Mouse (Mus musculus): ENCODE data around the gene 4933409G03Rik. TPM values are rescaled to one million over a fixed set of nuclear protein-coding genes. Genes with fewer than 3 reads are reported as not detected.
"Not testable (repeated sequence)": the region's sequence is repeated elsewhere in the genome, so short reads cannot be mapped to it uniquely, and the experiment has no call there.

Gene 4933409G03Rik
- total RNA-seq (2021) = not detected
- long read RNA-seq, experiment 1 = 0 reads
- long read RNA-seq, experiment 2 = 0 reads

GRCm38 (mm10) chr2:68582113-68582512, at the start of gene 4933409G03Rik:
4933409G03Rik (plus strand) TSS chr2:68582413.
- DNase-seq (ENCODE audit: low spot score in 2 of 2) = no peak

GRCm38 (mm10) chr2:68544190-68544589, 38.0 kb upstream of the 4933409G03Rik start:
- DNase-seq (ENCODE audit: low spot score in 2 of 2) = no peak

- DNase-seq (ENCODE audit: low spot score in 2 of 2) = no peak
Measured at GRCm38 (mm10) chr2:68560821-68561220, 21.4 kb upstream of the 4933409G03Rik start.

- DNase-seq (ENCODE audit: low spot score in 2 of 2) = no peak
Measured at GRCm38 (mm10) chr2:68563331-68563730, 18.9 kb upstream of the 4933409G03Rik start.

GRCm38 (mm10) chr2:68568361-68568760, 13.9 kb upstream of the 4933409G03Rik start:
- DNase-seq (ENCODE audit: low spot score in 2 of 2) = no peak

GRCm38 (mm10) chr2:68572340-68572739, 9.9 kb upstream of the 4933409G03Rik start:
- DNase-seq (ENCODE audit: low spot score in 2 of 2) = no peak

- no peak for DNase-seq (ENCODE audit: low spot score in 2 of 2)
Measured at GRCm38 (mm10) chr2:68592765-68593164, 10.6 kb downstream of the 4933409G03Rik start.

- DNase-seq (ENCODE audit: low spot score in 2 of 2) = not testable (repeated sequence)
Measured at GRCm38 (mm10) chr2:68656186-68656585, 74.0 kb downstream of the 4933409G03Rik start, which contains the start of gene 4932414N04Rik. 4932414N04Rik (plus strand) TSS chr2:68656486.

Other genes with a start within 250 kb of the 4933409G03Rik start
- gene Stk39, start 110.1 kb upstream of the 4933409G03Rik start, total RNA-seq (2021) = 10 to 100 TPM; 24.1 to 24.3 TPM
- gene 4932414N04Rik, start 74.1 kb downstream of the 4933409G03Rik start, total RNA-seq (2021) = not detected

Data from gastrocnemius, postnatal 4 days (tissue).